Mouse (Mus musculus): ENCODE measurements around the gene Gm49416. TPM values are rescaled to one million over a fixed set of nuclear protein-coding genes. Genes with fewer than 3 reads are reported as not detected.

Gene Gm49416
- polyA plus RNA-seq, 1 experiment from 2014 or later = not detected

Small RNA genes within 50 kb of the gene (microRNA-seq; reads per million reads assigned to microRNA genes)
- gene Mir5136 (ENCODE audit: borderline number of aligned reads) = not detected

Other genes with a start within 250 kb of the Gm49416 start
- gene Chrm1, start 225.1 kb upstream of the Gm49416 start, polyA plus RNA-seq (2014; fragmentation: Nextera tagmentation; extraction: Ambion mirVana) = 0.35 and 0.45 TPM in 2 replicates
- 100 and 107 TPM in 2 replicates for gene Slc3a2, start 165.6 kb upstream of the Gm49416 start, polyA plus RNA-seq (2014; fragmentation: Nextera tagmentation; extraction: Ambion mirVana)
- gene Wdr74, start 153.1 kb upstream of the Gm49416 start, polyA plus RNA-seq (2014; fragmentation: Nextera tagmentation; extraction: Ambion mirVana) = 76.6 and 80.1 TPM in 2 replicates
- 0.85 and 1.9 TPM in 2 replicates for gene 1700092M07Rik, start 148.2 kb upstream of the Gm49416 start, polyA plus RNA-seq (2014; fragmentation: Nextera tagmentation; extraction: Ambion mirVana)
- gene Stx5a, start 147.5 kb upstream of the Gm49416 start, polyA plus RNA-seq (2014; fragmentation: Nextera tagmentation; extraction: Ambion mirVana) = 140 and 142 TPM in 2 replicates
- 152 and 171 TPM in 2 replicates for gene Nxf1, start 131.9 kb upstream of the Gm49416 start, polyA plus RNA-seq (2014; fragmentation: Nextera tagmentation; extraction: Ambion mirVana)
- 173 and 194 TPM in 2 replicates for gene Tmem223, start 117.9 kb upstream of the Gm49416 start, polyA plus RNA-seq (2014; fragmentation: Nextera tagmentation; extraction: Ambion mirVana)
- 74.9 and 90.3 TPM in 2 replicates for gene Tmem179b, start 114.5 kb upstream of the Gm49416 start, polyA plus RNA-seq (2014; fragmentation: Nextera tagmentation; extraction: Ambion mirVana)
- 16.5 and 18.1 TPM in 2 replicates for gene Taf6l, start 102.5 kb upstream of the Gm49416 start, polyA plus RNA-seq (2014; fragmentation: Nextera tagmentation; extraction: Ambion mirVana)
- 151 and 157 TPM in 2 replicates for gene Polr2g, start 90.3 kb upstream of the Gm49416 start, polyA plus RNA-seq (2014; fragmentation: Nextera tagmentation; extraction: Ambion mirVana)
- gene Zbtb3, start 86.4 kb upstream of the Gm49416 start, polyA plus RNA-seq (2014; fragmentation: Nextera tagmentation; extraction: Ambion mirVana) = 5.2 and 5.5 TPM in 2 replicates
- 38.4 and 40.8 TPM in 2 replicates for gene Ttc9c, start 69.6 kb upstream of the Gm49416 start, polyA plus RNA-seq (2014; fragmentation: Nextera tagmentation; extraction: Ambion mirVana)
- 7.8 and 9.2 TPM in 2 replicates for gene Hnrnpul2, start 68.9 kb upstream of the Gm49416 start, polyA plus RNA-seq (2014; fragmentation: Nextera tagmentation; extraction: Ambion mirVana)
- gene AC129217.1, start 59.2 kb upstream of the Gm49416 start, polyA plus RNA-seq (2014; fragmentation: Nextera tagmentation; extraction: Ambion mirVana) = not detected in 2 replicates
- 44.9 and 47.3 TPM in 2 replicates for gene Bscl2, start 51.5 kb upstream of the Gm49416 start, polyA plus RNA-seq (2014; fragmentation: Nextera tagmentation; extraction: Ambion mirVana)
- 22.2 and 24.6 TPM in 2 replicates for gene Gng3, start 49.7 kb upstream of the Gm49416 start, polyA plus RNA-seq (2014; fragmentation: Nextera tagmentation; extraction: Ambion mirVana)
- gene Lrrn4cl, start 38.2 kb upstream of the Gm49416 start, polyA plus RNA-seq (2014; fragmentation: Nextera tagmentation; extraction: Ambion mirVana) = 1.6 and 2.4 TPM in 2 replicates
- 144 and 149 TPM in 2 replicates for gene Ubxn1, start 17.4 kb upstream of the Gm49416 start, polyA plus RNA-seq (2014; fragmentation: Nextera tagmentation; extraction: Ambion mirVana)
- gene Uqcc3, start 8.0 kb upstream of the Gm49416 start, polyA plus RNA-seq (2014; fragmentation: Nextera tagmentation; extraction: Ambion mirVana) = 53.8 and 57.5 TPM in 2 replicates
- gene Lbhd1, start 5.2 kb upstream of the Gm49416 start, polyA plus RNA-seq (2014; fragmentation: Nextera tagmentation; extraction: Ambion mirVana) = 60.2 and 68.8 TPM in 2 replicates
- not detected in 2 replicates for gene Gm49403, start 5.0 kb upstream of the Gm49416 start, polyA plus RNA-seq (2014; fragmentation: Nextera tagmentation; extraction: Ambion mirVana)
- 77.4 and 86.6 TPM in 2 replicates for gene 1810009A15Rik, start 73 bp upstream of the Gm49416 start, polyA plus RNA-seq (2014; fragmentation: Nextera tagmentation; extraction: Ambion mirVana)
- 34.8 and 35.1 TPM in 2 replicates for gene Ints5, start 4.1 kb downstream of the Gm49416 start, polyA plus RNA-seq (2014; fragmentation: Nextera tagmentation; extraction: Ambion mirVana)
- gene Ganab, start 9.1 kb downstream of the Gm49416 start, polyA plus RNA-seq (2014; fragmentation: Nextera tagmentation; extraction: Ambion mirVana) = 99.2 and 103 TPM in 2 replicates
- gene B3gat3, start 31.4 kb downstream of the Gm49416 start, polyA plus RNA-seq (2014; fragmentation: Nextera tagmentation; extraction: Ambion mirVana) = 42.3 and 42.4 TPM in 2 replicates
- 2.2 and 2.5 TPM in 2 replicates for gene Rom1, start 40.4 kb downstream of the Gm49416 start, polyA plus RNA-seq (2014; fragmentation: Nextera tagmentation; extraction: Ambion mirVana)
- gene Eml3, start 40.6 kb downstream of the Gm49416 start, polyA plus RNA-seq (2014; fragmentation: Nextera tagmentation; extraction: Ambion mirVana) = 18.2 and 20.4 TPM in 2 replicates
- 39.7 and 43.6 TPM in 2 replicates for gene Mta2, start 52.9 kb downstream of the Gm49416 start, polyA plus RNA-seq (2014; fragmentation: Nextera tagmentation; extraction: Ambion mirVana)
- gene Tut1, start 64.9 kb downstream of the Gm49416 start, polyA plus RNA-seq (2014; fragmentation: Nextera tagmentation; extraction: Ambion mirVana) = 24.7 and 27.8 TPM in 2 replicates
- 469 and 503 TPM in 2 replicates for gene Eef1g, start 78.1 kb downstream of the Gm49416 start, polyA plus RNA-seq (2014; fragmentation: Nextera tagmentation; extraction: Ambion mirVana)
- gene Ahnak, start 100.4 kb downstream of the Gm49416 start, polyA plus RNA-seq (2014; fragmentation: Nextera tagmentation; extraction: Ambion mirVana) = 44.8 and 57.6 TPM in 2 replicates
- gene Scgb1a1, start 199.0 kb downstream of the Gm49416 start, polyA plus RNA-seq (2014; fragmentation: Nextera tagmentation; extraction: Ambion mirVana) = not detected in 2 replicates
- gene Asrgl1, start 246.7 kb downstream of the Gm49416 start, polyA plus RNA-seq (2014; fragmentation: Nextera tagmentation; extraction: Ambion mirVana) = 10.8 and 13.7 TPM in 2 replicates